Mouse (Mus musculus) right cerebral cortex, postnatal 10 days (tissue): ENCODE measurements around the gene Negr1.
"Not testable (repeated sequence)": the region's sequence is repeated elsewhere in the genome, so short reads cannot be mapped to it uniquely, and the experiment has no call there.

ENCODE experiments used
- DNase-seq, 2 experiments: peaks; one replicate each; pipeline ENCODE4 v3.0.0; 2021; ENCODE audit warnings: low spot score in 2 of 2

Gene Negr1

GRCm38 (mm10) chr3:156992811-156993210, 431.2 kb downstream of the Negr1 start:
- DNase-seq, result no peak

- DNase-seq, result peak; percentile 49 to 63
Observed at GRCm38 (mm10) chr3:156999177-156999808, 437.7 kb downstream of the Negr1 start.

- DNase-seq, result no peak
Observed at GRCm38 (mm10) chr3:157021632-157022031, 460.0 kb downstream of the Negr1 start.

GRCm38 (mm10) chr3:157024580-157024979, 463.0 kb downstream of the Negr1 start:
- DNase-seq, result no peak

- DNase-seq, result no peak
Observed at GRCm38 (mm10) chr3:157031513-157032142, 470.0 kb downstream of the Negr1 start.

GRCm38 (mm10) chr3:157036016-157036415, 474.4 kb downstream of the Negr1 start:
- no peak for DNase-seq

- DNase-seq, result no peak
Observed at GRCm38 (mm10) chr3:157036568-157036967, 475.0 kb downstream of the Negr1 start.

- DNase-seq, result peak; percentile 46 to 52
Observed at GRCm38 (mm10) chr3:157040619-157041018, 479.0 kb downstream of the Negr1 start.

GRCm38 (mm10) chr3:157044565-157044964, 483.0 kb downstream of the Negr1 start:
- no peak for DNase-seq

GRCm38 (mm10) chr3:157064438-157064837, 502.8 kb downstream of the Negr1 start:
- DNase-seq, result not testable (repeated sequence)

GRCm38 (mm10) chr3:157066331-157066730, 504.7 kb downstream of the Negr1 start:
- DNase-seq, result no peak

GRCm38 (mm10) chr3:157079250-157079965, 517.8 kb downstream of the Negr1 start:
- no peak for DNase-seq

- DNase-seq, result no peak
Observed at GRCm38 (mm10) chr3:157079966-157080306, 518.3 kb downstream of the Negr1 start.

- DNase-seq, result no peak
Observed at GRCm38 (mm10) chr3:157080585-157080984, 519.0 kb downstream of the Negr1 start.

GRCm38 (mm10) chr3:157082808-157083784, 521.5 kb downstream of the Negr1 start:
- no peak for DNase-seq

- DNase-seq, result no peak
Observed at GRCm38 (mm10) chr3:157085180-157085579, 523.6 kb downstream of the Negr1 start.

GRCm38 (mm10) chr3:157090051-157090450, 528.5 kb downstream of the Negr1 start:
- DNase-seq, result no peak

GRCm38 (mm10) chr3:157096284-157096683, 534.7 kb downstream of the Negr1 start:
- no peak for DNase-seq

GRCm38 (mm10) chr3:157097514-157097913, 535.9 kb downstream of the Negr1 start:
- no peak for DNase-seq

- no peak for DNase-seq
Observed at GRCm38 (mm10) chr3:157098417-157098816, 536.8 kb downstream of the Negr1 start.

GRCm38 (mm10) chr3:157104866-157105579, 543.4 kb downstream of the Negr1 start:
- no peak for DNase-seq
